Mouse (Mus musculus) embryo, embryonic 11.5 days (tissue): ENCODE results near the gene Inf2.

Experiments used
- DNase-seq: peaks from one replicate; pipeline ENCODE4 v3.0.0-alpha.2; 2012; ENCODE audit warnings: low read depth, low spot score

The Inf2 gene

DNA sequence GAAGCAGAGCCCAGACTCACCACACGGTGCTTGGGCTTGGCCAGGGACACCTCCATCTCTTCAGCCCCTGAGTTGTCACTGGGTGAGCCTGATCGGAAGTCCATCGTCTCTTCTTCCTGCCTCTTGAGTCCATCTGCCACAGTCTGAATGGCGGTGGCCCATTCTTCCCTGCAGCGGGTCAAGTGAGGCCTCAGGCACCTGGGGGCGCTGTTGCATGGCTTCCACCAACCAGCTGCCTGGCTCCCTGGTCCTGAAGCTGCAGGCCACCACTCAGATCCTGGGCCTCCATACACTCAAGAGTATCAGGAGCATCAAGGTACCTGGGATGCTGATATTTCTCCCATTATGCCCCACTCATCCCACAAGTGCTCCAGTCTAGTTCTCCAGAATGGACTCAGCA lies 70.5 kb downstream of the Inf2 start:
- DNase-seq, result no peak

- DNase-seq, result no peak
Measured at GRCm38 (mm10) chr12:112660576-112661326, 72.2 kb downstream of the Inf2 start.

GRCm38 (mm10) chr12:112661327-112661605 lies 72.7 kb downstream of the Inf2 start:
- no peak for DNase-seq

DNA sequence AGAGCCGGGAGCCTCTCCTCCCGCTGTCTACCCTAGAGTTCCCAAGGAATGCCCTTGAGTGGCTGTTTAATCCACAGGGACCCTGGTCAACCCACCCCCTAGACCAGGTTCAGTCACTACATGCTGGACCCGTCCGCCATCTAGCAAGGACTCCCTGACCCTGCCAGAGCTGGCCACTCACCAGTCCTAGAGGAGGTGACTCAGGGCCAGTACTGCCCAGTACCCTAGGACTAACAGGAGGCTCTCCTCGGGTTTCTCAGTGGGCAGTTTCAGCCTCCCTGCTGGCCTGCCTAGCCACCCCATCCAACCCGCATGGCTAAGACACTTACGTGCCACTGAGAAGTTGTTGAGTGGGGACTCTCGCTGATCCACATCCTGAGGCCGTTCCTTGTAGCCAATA lies 73.3 kb downstream of the Inf2 start:
- DNase-seq, result no peak

- no peak for DNase-seq
Measured at GRCm38 (mm10) chr12:112663303-112663702, 74.7 kb downstream of the Inf2 start.

DNA sequence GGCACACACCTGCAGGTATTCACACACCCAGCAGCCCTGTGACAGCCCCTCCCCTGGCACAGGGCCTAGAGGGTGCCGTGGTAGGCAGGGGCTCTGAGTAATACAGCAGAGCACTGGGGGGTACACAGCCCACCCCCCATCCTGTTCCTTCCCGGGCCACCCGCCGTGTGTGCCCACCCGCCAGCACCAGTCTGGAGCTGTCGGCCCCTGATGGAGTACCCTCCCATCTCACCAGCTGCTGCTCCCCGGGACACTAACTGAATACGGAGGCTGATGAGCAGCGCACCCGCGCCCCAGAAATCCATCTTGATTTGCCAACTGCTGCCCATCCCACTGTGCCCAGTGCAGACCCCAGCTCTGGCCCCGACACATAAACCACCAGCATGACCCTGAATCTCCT lies 75.1 kb downstream of the Inf2 start:
- no peak for DNase-seq

GRCm38 (mm10) chr12:112664124-112664523 lies 75.5 kb downstream of the Inf2 start:
- DNase-seq, result no peak

DNA sequence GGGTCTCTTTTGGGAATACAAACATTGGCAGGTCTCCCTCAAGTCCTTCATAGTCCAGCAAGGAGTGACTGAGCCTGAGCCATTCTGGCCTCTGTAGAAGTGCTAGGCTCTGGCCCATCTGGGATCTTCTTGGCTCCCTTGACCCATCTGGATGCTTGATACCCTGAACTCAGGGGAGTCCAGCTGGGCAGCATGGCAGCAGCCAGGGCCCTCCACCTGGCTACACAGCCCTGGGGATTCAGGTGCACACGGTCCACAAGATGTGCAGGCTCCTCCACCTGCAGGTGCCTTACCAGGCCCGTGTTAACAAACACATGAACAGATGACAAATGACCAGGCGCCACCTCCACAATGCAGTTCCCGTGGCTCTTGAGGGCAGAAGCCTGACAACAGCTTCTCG lies 76.1 kb downstream of the Inf2 start:
- no peak for DNase-seq
